Mouse (Mus musculus) heart, postnatal 0 days (tissue): ENCODE measurements around the gene Rab5c. TPM values are rescaled to one million over a fixed set of nuclear protein-coding genes. Genes with fewer than 3 reads are reported as not detected.

ENCODE experiments used
- ATAC-seq: fragments of 200-750 bp; cut with Nextera tagmentation; 2 replicates; pipeline ENCODE4 v1.8.0; 2017; ENCODE audit warnings: low read depth, moderate number of reproducible peaks, moderate library complexity; ENCODE audit not compliant: insufficient read depth
- DNase-seq: peaks from one replicate; pipeline ENCODE4 v3.0.0-alpha.2; 2016; ENCODE audit warnings: low spot score
- H3K27ac ChIP-seq: fragments of 300-500 bp; sonication (generic); 2 replicates; pipeline ENCODE4 v1.5.1; 2014; ENCODE audit warnings: low read depth, mild to moderate bottlenecking
- H3K27me3 ChIP-seq: fragments of 300-500 bp; sonication (generic); 2 replicates; pipeline ENCODE4 v1.6.1; 2014; ENCODE audit warnings: low read length, mixed read lengths; ENCODE audit not compliant: control insufficient read depth, insufficient read depth
- H3K36me3 ChIP-seq: fragments of 300-500 bp; sonication (generic); replicated peaks from 2 replicates; pipeline ENCODE4 v1.6.1; 2014; ENCODE audit warnings: low read length, mixed read lengths; ENCODE audit not compliant: control insufficient read depth, insufficient read depth
- H3K4me1 ChIP-seq: fragments of 300-500 bp; sonication (generic); 2 replicates; pipeline ENCODE4 v1.6.1; 2014; ENCODE audit warnings: antibody characterized with exemption; ENCODE audit not compliant: control insufficient read depth, insufficient read depth
- H3K4me2 ChIP-seq: fragments of 300-500 bp; sonication (generic); 2 replicates; pipeline ENCODE4 v1.6.1; 2014; ENCODE audit warnings: low read depth, mild to moderate bottlenecking, low read length, moderate library complexity
- H3K4me3 ChIP-seq: fragments of 300-500 bp; sonication (generic); 2 replicates; pipeline ENCODE4 v1.5.1; 2014; ENCODE audit warnings: low read depth, low read length
- H3K9ac ChIP-seq: fragments of 300-500 bp; sonication (generic); replicated peaks from 2 replicates; pipeline ENCODE4 v1.6.1; 2014; ENCODE audit warnings: low read depth, low read length, mixed read lengths
- H3K9me3 ChIP-seq: fragments of 300-500 bp; sonication (generic); replicated peaks from 2 replicates; pipeline ENCODE4 v1.6.1; 2016; ENCODE audit warnings: low read length; ENCODE audit not compliant: control insufficient read depth
- CTCF ChIP-seq: IDR thresholded peaks from 2 replicates; pipeline ENCODE4 v1.5.1; 2016; ENCODE audit warnings: antibody characterized with exemption, control low read depth, low read depth
- EP300 ChIP-seq: IDR thresholded peaks from 2 replicates; pipeline ENCODE4 v1.6.1; 2016; ENCODE audit warnings: antibody characterized with exemption, low read depth
- WGBS: fragments of 180-500 bp; shearing (Covaris S2); extraction: QIAGEN DNeasy Blood & Tissue Kit; methylation state at CpG from one replicate; pipeline ENCODE4 v1.1.7; 2014; 5-methylcytosine and 5-hydroxymethylcytosine counted together
- polyA plus RNA-seq: library from polyadenylated mRNA; unstranded; fragments of >200 nt; fragmentation: Nextera tagmentation; extraction: Ambion mirVana; gene quantifications from 2 replicates; pipeline ENCODE4 v1.2.1, GENCODE M21; 2015
- total RNA-seq: library from RNA; depleted of rRNA; stranded (reverse); fragments of >200 nt; gene quantifications from 2 replicates; pipeline ENCODE4 v1.2.3, GENCODE M21; 2014; ENCODE audit warnings: low replicate concordance; rRNA removed

Rab5c gene
- total RNA-seq, result 99.1 and 117 TPM in 2 replicates
- 11.0 and 12.0 TPM in 2 replicates for polyA plus RNA-seq

DNA sequence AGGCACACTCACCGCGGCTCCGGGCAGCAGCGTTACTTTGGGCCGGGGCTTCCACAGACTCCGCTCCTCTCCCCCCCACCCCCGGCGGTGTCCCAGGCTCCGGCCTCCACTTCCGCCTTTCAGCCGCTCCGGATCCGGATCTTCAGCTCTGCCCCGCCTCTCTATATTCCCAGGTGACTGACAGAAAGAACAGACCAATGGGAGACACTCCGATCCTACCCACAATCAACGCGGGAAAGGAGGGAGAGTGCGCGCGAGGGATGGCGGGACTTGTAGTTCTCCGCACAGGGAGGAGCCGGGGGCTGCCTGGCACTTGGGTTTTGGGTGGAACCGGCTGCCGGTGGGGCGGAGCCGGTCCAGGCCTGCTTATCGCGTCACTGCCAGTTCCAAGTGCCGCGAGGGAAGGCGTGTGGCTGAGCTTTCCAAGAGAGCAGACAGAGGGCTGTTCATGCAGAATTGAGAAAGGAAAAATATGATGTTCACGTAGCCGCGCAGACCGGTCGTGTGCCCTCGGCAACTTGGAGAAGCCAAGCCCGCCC, at the start of gene Rab5c:
Gene Rab5c, minus strand, starts transcription at position 150 of the 539 bp plus-strand sequence.
- ATAC-seq, result peak; percentile 99
- Histone ChIP-seq H3K9ac (peak within 1 kb of the TSS; percentile 91), H3K9me3 (no peaks in the 10 kb centered on the region), H3K4me1 (peaks cover 21% of the 10 kb centered on the region), H3K27me3 (no peaks in the 10 kb centered on the region), H3K27ac (peak within 1 kb of the TSS; percentile 76), H3K4me2 (peak within 1 kb of the TSS; percentile 85), H3K4me3 (peak within 1 kb of the TSS; percentile 82), H3K36me3 (peaks cover 7% of the 10 kb centered on the region; the same call in 1 of the 2 replicates)
- peak; percentile 99 for DNase-seq
- WGBS, result under 1% methylated on average over 39 of the region's 39 CpGs
- no peak for TF ChIP-seq EP300
- no peak for TF ChIP-seq CTCF

- H3K9me3 ChIP-seq, result no peaks in the 10 kb centered on the region
- peaks cover 89% of the 10 kb centered on the region for H3K36me3 ChIP-seq
- H3K27ac ChIP-seq, result no peak overlapping the region
- ATAC-seq (no peak), DNase-seq (no peak)
- H3K4me1 ChIP-seq, result no peaks in the 10 kb centered on the region
- no peak for TF ChIP-seq EP300
- no peak for TF ChIP-seq CTCF
- H3K4me2 ChIP-seq, result no peak overlapping the region
- no peak overlapping the region for H3K4me3 ChIP-seq
- H3K27me3 ChIP-seq, result no peaks in the 10 kb centered on the region
- 97% methylated on average over 2 of the region's 2 CpGs for whole genome bisulfite sequencing
- no peak overlapping the region for H3K9ac ChIP-seq
These were observed 47.8 kb upstream of the Rab5c start for GRCm38 (mm10) chr11:100785774-100786173.

DNA sequence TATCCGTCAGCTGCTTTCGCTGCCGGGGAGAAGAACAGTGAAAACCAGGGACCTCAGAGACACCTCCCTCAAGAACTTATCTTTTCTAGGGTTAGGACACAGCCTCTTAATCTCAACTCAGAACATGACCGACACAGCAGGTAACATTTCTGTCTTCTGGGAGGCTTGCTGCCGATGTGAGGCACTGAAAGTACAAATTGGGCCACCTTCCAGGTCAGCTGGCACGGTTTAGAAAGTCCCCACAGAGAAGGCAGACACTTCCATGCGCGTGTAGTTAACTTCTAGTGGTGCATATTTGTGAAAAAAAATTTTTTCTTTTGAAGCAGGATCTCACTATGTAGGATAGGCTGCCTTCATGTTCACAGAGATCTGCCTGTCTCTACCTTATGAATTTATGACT, 46.3 kb upstream of the Rab5c start:
- Histone ChIP-seq H3K27ac (no peak overlapping the region), H3K4me2 (no peak overlapping the region), H3K4me3 (no peak overlapping the region), H3K27me3 (no peaks in the 10 kb centered on the region), H3K9me3 (no peaks in the 10 kb centered on the region), H3K36me3 (peaks cover 96% of the 10 kb centered on the region), H3K9ac (no peak overlapping the region), H3K4me1 (no peaks in the 10 kb centered on the region)
- no peak for ATAC-seq
- 67% methylated on average over 8 of the region's 8 CpGs for whole genome bisulfite sequencing
- TF ChIP-seq CTCF (no peak), EP300 (no peak)
- no peak for DNase-seq

- Histone ChIP-seq H3K4me3 (no peak overlapping the region), H3K4me1 (no peaks in the 10 kb centered on the region), H3K4me2 (no peak overlapping the region), H3K36me3 (peaks cover 83% of the 10 kb centered on the region), H3K27ac (0 out of 2 replicates have a peak overlapping the region, but pooled peaks have one; percentile 8), H3K9ac (no peak overlapping the region), H3K9me3 (no peaks in the 10 kb centered on the region), H3K27me3 (no peaks in the 10 kb centered on the region)
- DNase-seq (no peak), ATAC-seq (no peak)
- TF ChIP-seq CTCF, result no peak
- no peak for TF ChIP-seq EP300
- WGBS, result 83% methylated on average over 13 of the region's 13 CpGs
These were observed 44.6 kb upstream of the Rab5c start for GRCm38 (mm10) chr11:100782568-100782967.

DNA sequence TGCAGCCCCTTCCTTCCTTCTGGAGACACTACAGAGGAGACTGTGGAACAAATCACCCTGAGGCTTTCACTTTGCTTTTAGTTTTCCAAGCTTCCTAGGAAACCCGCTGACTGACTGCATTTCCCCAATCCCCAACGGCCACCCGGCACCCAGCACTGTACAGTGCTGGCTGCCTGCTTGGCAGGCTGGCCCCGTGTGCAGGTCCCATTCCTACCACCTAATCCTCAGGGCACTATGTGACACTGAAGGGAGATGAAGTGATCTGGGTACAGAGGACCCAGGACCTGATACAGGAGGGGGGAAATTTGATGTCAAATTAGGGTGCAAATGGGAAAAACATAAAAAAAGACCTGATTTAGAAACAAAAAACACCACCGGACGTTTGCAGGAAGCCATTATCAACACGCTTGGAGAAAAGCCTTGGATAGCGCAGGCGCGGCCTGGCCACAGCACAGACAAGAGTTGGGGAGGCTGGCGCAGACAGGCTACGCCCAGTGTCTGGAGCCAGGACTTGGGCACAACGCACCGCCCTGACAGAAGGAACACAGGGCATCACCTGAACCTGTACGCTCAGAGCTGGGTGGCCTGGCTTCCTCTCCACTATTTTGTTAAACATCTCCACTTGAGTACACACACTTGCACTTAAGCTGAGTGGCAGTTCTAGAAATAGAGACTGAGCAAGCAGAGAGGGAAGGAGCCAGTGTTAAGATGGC, 43.9 kb upstream of the Rab5c start:
- TF ChIP-seq EP300 (no peak), CTCF (no peak)
- H3K36me3 ChIP-seq, result peaks cover 76% of the 10 kb centered on the region
- no peaks in the 10 kb centered on the region for H3K9me3 ChIP-seq
- DNase-seq (no peak), ATAC-seq (peak; percentile 44; the same call in 1 of the 2 replicates)
- H3K27me3 ChIP-seq, result no peaks in the 10 kb centered on the region
- H3K4me3 ChIP-seq, result no peak overlapping the region
- H3K4me2 ChIP-seq, result no peak overlapping the region
- WGBS, result 71% methylated on average over 15 of the region's 15 CpGs
- 0 out of 2 replicates have a peak overlapping the region, but pooled peaks have one; percentile 8 for H3K27ac ChIP-seq
- no peaks in the 10 kb centered on the region for H3K4me1 ChIP-seq
- no peak overlapping the region for H3K9ac ChIP-seq
